13 mouse cellular contexts compared by ENCODE assay signal in the genomic region with DNA sequence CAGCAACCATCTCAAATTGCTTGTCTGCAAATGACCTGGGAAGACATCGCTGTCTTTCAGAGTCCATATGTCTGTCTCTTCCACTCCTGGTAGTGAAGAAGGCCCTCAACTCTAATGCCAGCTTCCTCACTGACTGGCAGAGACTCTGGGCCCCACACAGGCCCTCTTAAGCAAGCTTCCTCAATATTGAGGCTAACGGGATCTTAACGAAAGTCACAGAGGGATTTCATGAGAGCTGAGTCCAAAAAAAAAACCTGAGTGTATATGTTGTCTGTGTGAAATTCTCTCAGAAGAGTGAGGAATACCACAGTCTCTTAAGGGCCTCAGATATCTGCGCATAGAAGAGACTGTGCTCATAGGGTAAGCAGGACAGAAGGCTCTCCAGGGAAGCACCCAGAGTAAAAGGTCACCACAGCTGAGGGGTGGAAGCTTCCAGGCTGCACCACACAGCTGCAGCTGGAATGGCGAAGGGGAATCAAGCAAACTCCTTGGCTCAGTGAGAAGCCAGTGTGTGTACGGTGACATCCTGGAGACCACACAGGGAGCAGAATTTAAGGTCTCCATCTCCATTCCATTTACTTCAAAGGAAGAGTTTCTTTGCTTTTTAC. TPM values are rescaled to one million over a fixed set of nuclear protein-coding genes. Genes with fewer than 3 reads are reported as not detected.
DNase-seq lines count a peak whose midpoint lies in the region; ATAC-seq and TF ChIP-seq lines count a peak whose summit lies in the region.
"Had no signal": no experiment of that assay in that cellular context is flagged by ENCODE, and none has a peak within 500 bp of the region (broad histone marks: within the 10 kb centered on the region; RNA-seq: fewer than 3 reads in every experiment).

No protein-coding gene starts in this region.

- peaks cover 19% of the 10 kb centered on the region for H3K4me1 ChIP-seq in kidney, embryonic 15.5 days
- 0 out of 2 replicates have a peak, but pooled peaks cover 3% of the 10 kb centered on the region for H3K4me1 ChIP-seq in kidney, embryonic 14.5 days (ENCODE audit: control insufficient read depth, insufficient read depth, low read length)
- H3K4me1 ChIP-seq in brown adipose tissue, adult 24 weeks (ENCODE audit: control insufficient read depth, insufficient read depth, insufficient read length, low read length): peaks cover 14% of the 10 kb centered on the region; the same call in 1 of the 2 replicates
- H3K4me1 ChIP-seq in heart, embryonic 13.5 days: peaks cover 26% of the 10 kb centered on the region
- H3K4me1 ChIP-seq: hindbrain, embryonic 15.5 days had no signal

- 67% methylated on average over 6 of the region's 6 CpGs for WGBS in kidney, embryonic 15.5 days
- WGBS in kidney, embryonic 14.5 days: 64% methylated on average over 6 of the region's 6 CpGs
- WGBS in heart, embryonic 13.5 days: 67% methylated on average over 6 of the region's 6 CpGs
- WGBS in macrophage (ENCODE audit: missing documents): 62% methylated on average over 6 of the region's 6 CpGs

- H3K4me3 ChIP-seq in kidney, embryonic 15.5 days (replicated peaks): no peak overlapping the region
- H3K4me3 ChIP-seq in kidney, embryonic 14.5 days (ENCODE audit: low read length): no peak overlapping the region
- H3K4me3 ChIP-seq in brown adipose tissue, adult 24 weeks (ENCODE audit: insufficient read depth, low read depth, low read length): no peak overlapping the region
- no peak overlapping the region for H3K4me3 ChIP-seq in heart, embryonic 13.5 days
- no peak overlapping the region for H3K4me3 ChIP-seq in macrophage (ENCODE audit: inconsistent target)
- H3K4me3 ChIP-seq in left cerebral cortex, adult 2 months: no peak overlapping the region
- H3K4me3 ChIP-seq: hindbrain, embryonic 15.5 days had no signal

- ATAC-seq in kidney, embryonic 15.5 days (replicated peaks; ENCODE audit: low FRiP score): no peak
- no peak for ATAC-seq in kidney, embryonic 14.5 days (ENCODE audit: low FRiP score, low TSS enrichment)
- ATAC-seq in heart, embryonic 13.5 days (ENCODE audit: extremely low read depth, insufficient number of reproducible peaks, low FRiP score, low TSS enrichment): no peak

- H3K9me3 ChIP-seq in kidney, embryonic 15.5 days (replicated peaks): no peaks in the 10 kb centered on the region
- no peaks in the 10 kb centered on the region for H3K9me3 ChIP-seq in kidney, embryonic 14.5 days (ENCODE audit: control insufficient read depth, low read length)
- H3K9me3 ChIP-seq in heart, embryonic 13.5 days: no peaks in the 10 kb centered on the region
- H3K9me3 ChIP-seq: hindbrain, embryonic 15.5 days had no signal

- no peak for DNase-seq in cerebellum, postnatal 36 days
- DNase-seq in cerebellum, adult 8-10 months: no peak
- DNase-seq in left cerebral cortex, adult 2 months (ENCODE audit: extremely low spot score in 1 of 2, low spot score in 2 of 2): no peak
- DNase-seq: lung, postnatal 36 days; right cerebral cortex, postnatal 25 days; thymus, adult 2 months had no signal

- TF ChIP-seq CTCF in left cerebral cortex, adult 2 months (IDR thresholded peaks at IDR 0.05): no peak

- H3K4me2 ChIP-seq in kidney, embryonic 15.5 days: no peak overlapping the region
- H3K4me2 ChIP-seq in kidney, embryonic 14.5 days (replicated peaks; ENCODE audit: low read depth, low read length): no peak overlapping the region
- no peak overlapping the region for H3K4me2 ChIP-seq in heart, embryonic 13.5 days
- H3K4me2 ChIP-seq: hindbrain, embryonic 15.5 days had no signal

- no peaks in the 10 kb centered on the region for H3K27me3 ChIP-seq in kidney, embryonic 15.5 days
- H3K27me3 ChIP-seq in kidney, embryonic 14.5 days (ENCODE audit: control insufficient read depth, insufficient read depth, low read length): no peaks in the 10 kb centered on the region
- no peaks in the 10 kb centered on the region for H3K27me3 ChIP-seq in heart, embryonic 13.5 days (replicated peaks)
- H3K27me3 ChIP-seq: hindbrain, embryonic 15.5 days had no signal

- H3K27ac ChIP-seq in kidney, embryonic 15.5 days: peak overlapping the region; percentile 63
- no peak overlapping the region for H3K27ac ChIP-seq in kidney, embryonic 14.5 days (ENCODE audit: low read depth, low read length)
- peak overlapping the region; percentile 78 for H3K27ac ChIP-seq in brown adipose tissue, adult 24 weeks (replicated peaks; ENCODE audit: low read depth, low read length)
- peak overlapping the region; percentile 82 for H3K27ac ChIP-seq in heart, embryonic 13.5 days (replicated peaks)
- H3K27ac ChIP-seq in macrophage: peak overlapping the region; percentile 70
- H3K27ac ChIP-seq in left cerebral cortex, adult 2 months: no peak overlapping the region
- H3K27ac ChIP-seq: hindbrain, embryonic 15.5 days had no signal

- intact Hi-C loops in left cerebral cortex, adult 2 months (cut with DNase I): no loop called here

- no peaks in the 10 kb centered on the region for H3K79me2 ChIP-seq in macrophage (ENCODE audit: inconsistent target)

- no peak overlapping the region for H3K9ac ChIP-seq in kidney, embryonic 15.5 days
- no peak overlapping the region for H3K9ac ChIP-seq in kidney, embryonic 14.5 days (ENCODE audit: low read depth, low read length)
- H3K9ac ChIP-seq in heart, embryonic 13.5 days: peak overlapping the region; percentile 63; the same call in 1 of the 2 replicates
- H3K9ac ChIP-seq: hindbrain, embryonic 15.5 days had no signal

- peaks cover 83% of the 10 kb centered on the region for H3K36me3 ChIP-seq in kidney, embryonic 15.5 days
- peaks cover 55% of the 10 kb centered on the region for H3K36me3 ChIP-seq in kidney, embryonic 14.5 days (ENCODE audit: control insufficient read depth, insufficient read depth, low read length)
- H3K36me3 ChIP-seq in heart, embryonic 13.5 days: peaks cover 97% of the 10 kb centered on the region
- peaks cover 83% of the 10 kb centered on the region for H3K36me3 ChIP-seq in macrophage (ENCODE audit: inconsistent target)

RNA-seq across cellular contexts. Expression of a gene that starts 18.8 kb away (rescaled TPM):
- 156 and 157 TPM in 2 replicates for polyA plus RNA-seq in kidney, embryonic 15.5 days (2015; fragmentation: Nextera tagmentation; extraction: Ambion mirVana)
- 83.0 and 101 TPM in 2 replicates for polyA plus RNA-seq in kidney, embryonic 14.5 days (2014; fragmentation: Nextera tagmentation; extraction: Ambion mirVana)
- polyA plus RNA-seq in brown adipose tissue, adult 24 weeks (2012; ENCODE audit: insufficient read depth, insufficient read length, missing spikeins): 1,156 and 2,121 TPM in 2 replicates
- 1,129 and 1,294 TPM in 2 replicates for polyA plus RNA-seq in heart, embryonic 13.5 days (2015; fragmentation: Nextera tagmentation; extraction: Ambion mirVana)
- total RNA-seq in macrophage (2018; cell fraction: chromatin; rRNA removed): 1 to 10 TPM in 17 of 26 experiments, under 1 TPM in 3, not detected in 6; 0.59 to 10.0 (median 2.2) TPM
- total RNA-seq in macrophage (2018; cell fraction: cytosol; rRNA removed): 100 to 1,000 TPM in 16 of 26 experiments, 10 to 100 TPM in 10; 81.5 to 363 (median 177) TPM
- 100 to 1,000 TPM in 1 of 26 experiments, 10 to 100 TPM in 25; 22.4 to 113 (median 50.5) TPM for total RNA-seq in macrophage (2018; cell fraction: nucleus; rRNA removed)
- 191 to 766 TPM (median 446 TPM) in 3 replicates for polyA plus RNA-seq in macrophage (2018)
- 10 to 100 TPM in 1 of 2 experiments, 1 to 10 TPM in 1; 6.2 to 10.2 TPM for total RNA-seq in left cerebral cortex, adult 2 months (2021)
- total RNA-seq: neutrophil, adult 5-6 weeks had no signal

RNA-seq across cellular contexts. Expression of a gene that starts 41.6 kb away (rescaled TPM):
- polyA plus RNA-seq in kidney, embryonic 15.5 days (2015; fragmentation: Nextera tagmentation; extraction: Ambion mirVana): 16.8 and 20.7 TPM in 2 replicates
- 12.3 and 14.8 TPM in 2 replicates for polyA plus RNA-seq in kidney, embryonic 14.5 days (2014; fragmentation: Nextera tagmentation; extraction: Ambion mirVana)
- 16.0 and 16.9 TPM in 2 replicates for polyA plus RNA-seq in brown adipose tissue, adult 24 weeks (2012; ENCODE audit: insufficient read depth, insufficient read length, missing spikeins)
- polyA plus RNA-seq in heart, embryonic 13.5 days (2015; fragmentation: Nextera tagmentation; extraction: Ambion mirVana): 18.6 and 21.2 TPM in 2 replicates
- 1,000 to 10,000 TPM in 3 of 26 experiments, 100 to 1,000 TPM in 23; 121 to 1,718 (median 405) TPM for total RNA-seq in macrophage (2018; cell fraction: chromatin; rRNA removed)
- 100 to 1,000 TPM in 16 of 26 experiments, 10 to 100 TPM in 10; 68.4 to 348 (median 120) TPM for total RNA-seq in macrophage (2018; cell fraction: cytosol; rRNA removed)
- 100 to 1,000 TPM in 19 of 26 experiments, 10 to 100 TPM in 7; 51.2 to 591 (median 250) TPM for total RNA-seq in macrophage (2018; cell fraction: nucleus; rRNA removed)
- polyA plus RNA-seq in macrophage (2018): 45.9 to 108 TPM (median 70.5 TPM) in 3 replicates
- total RNA-seq in left cerebral cortex, adult 2 months (2021): 10 to 100 TPM; 38.3 to 38.4 TPM

RNA-seq across cellular contexts. Expression of a gene that starts 54.9 kb away (rescaled TPM):
- polyA plus RNA-seq in kidney, embryonic 15.5 days (2015; fragmentation: Nextera tagmentation; extraction: Ambion mirVana): 683 and 778 TPM in 2 replicates
- polyA plus RNA-seq in kidney, embryonic 14.5 days (2014; fragmentation: Nextera tagmentation; extraction: Ambion mirVana): 720 and 912 TPM in 2 replicates
- polyA plus RNA-seq in brown adipose tissue, adult 24 weeks (2012; ENCODE audit: insufficient read depth, insufficient read length, missing spikeins): 558 and 608 TPM in 2 replicates
- polyA plus RNA-seq in heart, embryonic 13.5 days (2015; fragmentation: Nextera tagmentation; extraction: Ambion mirVana): 637 and 710 TPM in 2 replicates
- 10 to 100 TPM in 23 of 26 experiments, 1 to 10 TPM in 3; 8.1 to 84.4 (median 24.2) TPM for total RNA-seq in macrophage (2018; cell fraction: chromatin; rRNA removed)
- total RNA-seq in macrophage (2018; cell fraction: cytosol; rRNA removed): 100 to 1,000 TPM; 354 to 532 (median 434) TPM
- 100 to 1,000 TPM in 15 of 26 experiments, 10 to 100 TPM in 11; 45.3 to 183 (median 105) TPM for total RNA-seq in macrophage (2018; cell fraction: nucleus; rRNA removed)
- polyA plus RNA-seq in macrophage (2018): 231 to 631 TPM (median 515 TPM) in 3 replicates
- 100 to 1,000 TPM; 234 to 245 TPM for total RNA-seq in left cerebral cortex, adult 2 months (2021)

Comparison
In these comparisons a context has a peak if more than half of its experiments do, and no peak if none do; other contexts are left out.
1. H3K27ac ChIP-seq: peak in kidney, embryonic 15.5 days (single experiment), brown adipose tissue, adult 24 weeks (single experiment), heart, embryonic 13.5 days (single experiment) and macrophage (single experiment); none in kidney, embryonic 14.5 days (single experiment) and left cerebral cortex, adult 2 months (single experiment).